8 mouse cellular contexts compared by ENCODE assay signal in genomic region chr1:161036411-161036841, GRCm38 (mm10). TPM values are rescaled to one million over a fixed set of nuclear protein-coding genes. Genes with fewer than 3 reads are reported as not detected.
DNase-seq lines count a peak whose midpoint lies in the region; ATAC-seq and TF ChIP-seq lines count a peak whose summit lies in the region.

No protein-coding gene starts in this region.

- no peak for TF ChIP-seq CTCF in liver, embryonic 14.5 days (IDR thresholded peaks at IDR 0.05; ENCODE audit: low read depth)

- 0 out of 2 replicates have a peak, but pooled peaks have one; percentile 10 for TF ChIP-seq EP300 in liver, embryonic 14.5 days (IDR thresholded peaks at IDR 0.05; ENCODE audit: low read depth)

- peak overlapping the region; percentile 55 for H3K4me2 ChIP-seq in neural tube, embryonic 11.5 days (ENCODE audit: low read depth)
- H3K4me2 ChIP-seq in heart, embryonic 14.5 days (ENCODE audit: low read length): peak overlapping the region; percentile 87
- H3K4me2 ChIP-seq in liver, embryonic 14.5 days (ENCODE audit: low read depth): peak overlapping the region; percentile 85

- H3K4me1 ChIP-seq in neural tube, embryonic 11.5 days (ENCODE audit: control insufficient read depth, insufficient read depth, low read length): peaks cover 7% of the 10 kb centered on the region
- peaks cover 0 to 18% of the 10 kb centered on the region in 2 experiments; a peak in 3 of 4 replicates for H3K4me1 ChIP-seq in heart, embryonic 14.5 days (ENCODE audit: control insufficient read depth in 2 of 2, insufficient read depth in 2 of 2, low read length in 2 of 2)
- peaks cover 12 to 13% of the 10 kb centered on the region in 2 experiments for H3K4me1 ChIP-seq in liver, embryonic 14.5 days (replicated peaks; ENCODE audit: control insufficient read depth in 2 of 2, insufficient read depth in 2 of 2, low read length in 1 of 2)

- peak; percentile 36 for DNase-seq in adrenal gland, adult 2 months
- no peak for DNase-seq in adrenal gland, postnatal 14 days
- DNase-seq in neural tube, embryonic 11.5 days (ENCODE audit: low spot score): peak; percentile 33
- no peak for DNase-seq in neural tube, embryonic 10.5 days (ENCODE audit: extremely low spot score, low spot score)
- no peak for DNase-seq in liver, embryonic 14.5 days (ENCODE audit: low read depth in 3 of 3, low spot score in 3 of 3)
- no peak for DNase-seq in T-cell, adult 2 months (ENCODE audit: low spot score)
- no peak for DNase-seq in layer of hippocampus, adult 9-10 months (ENCODE audit: low spot score)

- no peak for ATAC-seq in neural tube, embryonic 11.5 days (ENCODE audit: insufficient read depth, low FRiP score, low TSS enrichment)
- no peak for ATAC-seq in heart, embryonic 14.5 days (ENCODE audit: insufficient number of reproducible peaks, insufficient read depth, low FRiP score, low read depth)
- ATAC-seq in liver, embryonic 14.5 days (ENCODE audit: insufficient read depth): no peak

- no peaks in the 10 kb centered on the region for H3K9me3 ChIP-seq in neural tube, embryonic 11.5 days (ENCODE audit: control insufficient read depth, low read length)
- no peaks in the 10 kb centered on the region for H3K9me3 ChIP-seq in heart, embryonic 14.5 days (ENCODE audit: control insufficient read depth, low read length)
- no peaks in the 10 kb centered on the region for H3K9me3 ChIP-seq in liver, embryonic 14.5 days (ENCODE audit: control insufficient read depth, low read length)

- no peaks in the 10 kb centered on the region for H3K27me3 ChIP-seq in neural tube, embryonic 11.5 days (ENCODE audit: control insufficient read depth, insufficient read depth, low read length)
- H3K27me3 ChIP-seq in heart, embryonic 14.5 days (ENCODE audit: control insufficient read depth, insufficient read depth, low read length): no peaks in the 10 kb centered on the region
- no peaks in the 10 kb centered on the region for H3K27me3 ChIP-seq in liver, embryonic 14.5 days (ENCODE audit: control insufficient read depth, insufficient read depth, low read length)

- 0% methylated on average over 5 of the region's 5 CpGs for WGBS in neural tube, embryonic 11.5 days
- under 1% methylated on average over 5 of the region's 5 CpGs for WGBS in heart, embryonic 14.5 days
- WGBS in liver, embryonic 14.5 days (ENCODE audit: insufficient replicate concordance): 2% methylated on average over 5 of the region's 5 CpGs

- H3K36me3 ChIP-seq in neural tube, embryonic 11.5 days (ENCODE audit: control insufficient read depth, insufficient read depth, low read length): peaks cover 6% of the 10 kb centered on the region
- H3K36me3 ChIP-seq in heart, embryonic 14.5 days (ENCODE audit: control insufficient read depth, insufficient read depth, low read length): peaks cover 56% of the 10 kb centered on the region
- peaks cover 39% of the 10 kb centered on the region for H3K36me3 ChIP-seq in liver, embryonic 14.5 days (replicated peaks; ENCODE audit: control insufficient read depth, insufficient read depth, low read depth)

- peak overlapping the region; percentile 78 for H3K27ac ChIP-seq in neural tube, embryonic 11.5 days (ENCODE audit: low read depth, low read length)
- H3K27ac ChIP-seq in heart, embryonic 14.5 days (replicated peaks in 1 of 2; ENCODE audit: control insufficient read depth in 1 of 2, insufficient read depth in 1 of 2, low read depth in 2 of 2, low read length in 2 of 2): peak overlapping the region; percentile 91
- H3K27ac ChIP-seq in liver, embryonic 14.5 days: peak overlapping the region; percentile 98

- H3K9ac ChIP-seq in neural tube, embryonic 11.5 days (ENCODE audit: low read length): peak overlapping the region; percentile 91
- H3K9ac ChIP-seq in heart, embryonic 14.5 days (ENCODE audit: low read length): peak overlapping the region; percentile 91
- peak overlapping the region; percentile 95 for H3K9ac ChIP-seq in liver, embryonic 14.5 days (replicated peaks)

- peak overlapping the region; percentile 76 for H3K4me3 ChIP-seq in neural tube, embryonic 11.5 days (ENCODE audit: low read depth, low read length)
- H3K4me3 ChIP-seq in heart, embryonic 14.5 days (ENCODE audit: control insufficient read depth in 1 of 2, insufficient read depth in 1 of 2, low read depth in 1 of 2, low read length in 2 of 2): peak overlapping the region; percentile 63 to 68
- peak overlapping the region; percentile 84 to 89 for H3K4me3 ChIP-seq in liver, embryonic 14.5 days (ENCODE audit: insufficient read depth in 1 of 2, low read depth in 2 of 2, low read length in 2 of 2)

RNA-seq across cellular contexts. Expression of gene Zbtb37, which starts 1.8 kb away (rescaled TPM):
- 10 to 100 TPM; 13.1 to 16.0 TPM for total RNA-seq in adrenal gland, adult 2 months (2021)
- 0.45 and 0.57 TPM in 2 replicates for polyA plus RNA-seq in adrenal gland, adult 2 months (2012; rRNA removed)
- 12.9 and 14.3 TPM in 2 replicates for total RNA-seq in adrenal gland, postnatal 14 days (2021)
- polyA plus RNA-seq in neural tube, embryonic 11.5 days (2014; fragmentation: Nextera tagmentation; extraction: Ambion mirVana): 9.4 and 12.4 TPM in 2 replicates
- 9.4 and 9.7 TPM in 2 replicates for polyA plus RNA-seq in heart, embryonic 14.5 days (2014; fragmentation: Nextera tagmentation; extraction: Ambion mirVana)
- 0.49 and 0.73 TPM in 2 replicates for polyA plus RNA-seq in liver, embryonic 14.5 days (2012; rRNA removed)
- polyA plus RNA-seq in liver, embryonic 14.5 days (2014; fragmentation: Nextera tagmentation; extraction: Ambion mirVana): 1.8 TPM in 2 replicates

RNA-seq across cellular contexts. Expression of gene Dars2, which starts 34.0 kb away (rescaled TPM):
- total RNA-seq in adrenal gland, adult 2 months (2021): 10 to 100 TPM; 26.5 to 27.4 TPM
- 6.9 and 11.5 TPM in 2 replicates for polyA plus RNA-seq in adrenal gland, adult 2 months (2012; rRNA removed)
- total RNA-seq in adrenal gland, postnatal 14 days (2021): 25.3 and 32.9 TPM in 2 replicates
- 51.9 and 54.6 TPM in 2 replicates for polyA plus RNA-seq in neural tube, embryonic 11.5 days (2014; fragmentation: Nextera tagmentation; extraction: Ambion mirVana)
- polyA plus RNA-seq in heart, embryonic 14.5 days (2014; fragmentation: Nextera tagmentation; extraction: Ambion mirVana): 27.4 and 34.0 TPM in 2 replicates
- polyA plus RNA-seq in liver, embryonic 14.5 days (2012; rRNA removed): 14.6 and 18.2 TPM in 2 replicates
- 37.2 and 37.7 TPM in 2 replicates for polyA plus RNA-seq in liver, embryonic 14.5 days (2014; fragmentation: Nextera tagmentation; extraction: Ambion mirVana)

RNA-seq across cellular contexts. Expression of gene Cenpl, which starts 34.1 kb away (rescaled TPM):
- 1 to 10 TPM; 1.8 to 2.5 TPM for total RNA-seq in adrenal gland, adult 2 months (2021)
- 0.19 and 0.35 TPM in 2 replicates for polyA plus RNA-seq in adrenal gland, adult 2 months (2012; rRNA removed)
- total RNA-seq in adrenal gland, postnatal 14 days (2021): 4.5 and 4.9 TPM in 2 replicates
- polyA plus RNA-seq in neural tube, embryonic 11.5 days (2014; fragmentation: Nextera tagmentation; extraction: Ambion mirVana): 37.6 and 37.8 TPM in 2 replicates
- polyA plus RNA-seq in heart, embryonic 14.5 days (2014; fragmentation: Nextera tagmentation; extraction: Ambion mirVana): 16.6 and 19.0 TPM in 2 replicates
- 8.7 and 14.5 TPM in 2 replicates for polyA plus RNA-seq in liver, embryonic 14.5 days (2012; rRNA removed)
- 36.5 and 39.0 TPM in 2 replicates for polyA plus RNA-seq in liver, embryonic 14.5 days (2014; fragmentation: Nextera tagmentation; extraction: Ambion mirVana)

RNA-seq across cellular contexts. Expression of gene Serpinc1, which starts 58.0 kb away (rescaled TPM):
- total RNA-seq in adrenal gland, adult 2 months (2021): 1 to 10 TPM in 1 of 2 experiments, under 1 TPM in 1; 0.62 to 9.3 TPM
- 0.42 and 5.0 TPM in 2 replicates for polyA plus RNA-seq in adrenal gland, adult 2 months (2012; rRNA removed)
- 25.9 and 489 TPM in 2 replicates for total RNA-seq in adrenal gland, postnatal 14 days (2021)
- polyA plus RNA-seq in neural tube, embryonic 11.5 days (2014; fragmentation: Nextera tagmentation; extraction: Ambion mirVana): 0.94 and 1.4 TPM in 2 replicates
- polyA plus RNA-seq in heart, embryonic 14.5 days (2014; fragmentation: Nextera tagmentation; extraction: Ambion mirVana): 1.4 and 1.8 TPM in 2 replicates
- 224 and 309 TPM in 2 replicates for polyA plus RNA-seq in liver, embryonic 14.5 days (2012; rRNA removed)
- polyA plus RNA-seq in liver, embryonic 14.5 days (2014; fragmentation: Nextera tagmentation; extraction: Ambion mirVana): 511 and 546 TPM in 2 replicates

Comparison
In these comparisons a context has a peak if more than half of its experiments do, and no peak if none do; other contexts are left out.
1. DNase-seq: peak in adrenal gland, adult 2 months (single experiment) and neural tube, embryonic 11.5 days (single experiment); none in adrenal gland, postnatal 14 days (single experiment), neural tube, embryonic 10.5 days (single experiment), liver, embryonic 14.5 days (0 of 3), T-cell, adult 2 months (single experiment) and layer of hippocampus, adult 9-10 months (single experiment).
2. Peak in every context shown above with its lines, with median percentiles within 50 percentile points of each other: H3K27ac ChIP-seq, H3K4me2 ChIP-seq, H3K4me3 ChIP-seq and H3K9ac ChIP-seq.